Comparison of ENCODE assay signal across 9 mouse cellular contexts in genomic region chr7:78765215-78765631, GRCm38 (mm10). TPM values are rescaled to one million over a fixed set of nuclear protein-coding genes. Genes with fewer than 3 reads are reported as not detected.
DNase-seq lines count a peak whose midpoint lies in the region.
"Had no signal": no experiment of that assay in that cellular context is flagged by ENCODE, and none has a peak within 500 bp of the region (broad histone marks: within the 10 kb centered on the region; RNA-seq: fewer than 3 reads in every experiment).

No protein-coding gene starts in this region.

- DNase-seq in kidney, adult 11 months = peak; percentile 17
- DNase-seq in kidney, postnatal 10 days = no peak
- DNase-seq in adrenal gland, postnatal 14 days = peak; percentile 65
- DNase-seq in cerebellum, adult 18-20 months = peak; percentile 37 to 57
- DNase-seq in gonadal fat pad, adult 2 months (ENCODE audit: low read depth) = peak; percentile 83
- DNase-seq in yolk sac, embryonic 10.5 days (ENCODE audit: low spot score) = no peak
- no peak for DNase-seq in right cerebral cortex, postnatal 14 days
- DNase-seq: gastrocnemius, postnatal 14 days; liver, embryonic 13.5 days had no signal

RNA-seq across cellular contexts. Expression of gene Mrps11, which starts 17.7 kb away (rescaled TPM):
- 85.6 and 91.2 TPM in 2 replicates for total RNA-seq in adrenal gland, postnatal 14 days (2021)
- polyA plus RNA-seq in gonadal fat pad, adult 2 months (2012; rRNA removed) = 44.4 and 51.7 TPM in 2 replicates

RNA-seq across cellular contexts. Expression of gene Mrpl46, which starts 18.1 kb away (rescaled TPM):
- total RNA-seq in adrenal gland, postnatal 14 days (2021) = 40.3 and 47.7 TPM in 2 replicates
- 13.1 and 13.7 TPM in 2 replicates for polyA plus RNA-seq in gonadal fat pad, adult 2 months (2012; rRNA removed)

RNA-seq across cellular contexts. Expression of gene Ntrk3, which starts 27.4 kb away (rescaled TPM):
- total RNA-seq in adrenal gland, postnatal 14 days (2021) = 33.0 and 38.2 TPM in 2 replicates
- polyA plus RNA-seq in gonadal fat pad, adult 2 months (2012; rRNA removed) = 12.7 and 12.8 TPM in 2 replicates

Comparison
In these comparisons a context has a peak if more than half of its experiments do, and no peak if none do; other contexts are left out.
1. DNase-seq: peak in kidney, adult 11 months (single experiment), adrenal gland, postnatal 14 days (single experiment), cerebellum, adult 18-20 months (2 of 2) and gonadal fat pad, adult 2 months (single experiment); none in kidney, postnatal 10 days (single experiment), yolk sac, embryonic 10.5 days (single experiment) and right cerebral cortex, postnatal 14 days (single experiment).